Mouse (Mus musculus): Measurements from ENCODE around the gene Tomm20. TPM values are rescaled to one million over a fixed set of nuclear protein-coding genes. Genes with fewer than 3 reads are reported as not detected.

The Tomm20 gene
- polyA plus RNA-seq, 1 experiment from 2014 or later = 196 TPM

GRCm38 (mm10) chr8:126928028-126928427 is 17.6 kb downstream of the Tomm20 start:
- H3K36me3 ChIP-seq = peaks cover 16% of the 10 kb centered on the region
- no peak overlapping the region for H3K9ac ChIP-seq
- no peak overlapping the region for H3K4me2 ChIP-seq
- no peak overlapping the region for H3K4me3 ChIP-seq
- no peaks in the 10 kb centered on the region for H3K4me1 ChIP-seq (replicated peaks)
- no peak overlapping the region for H3K27ac ChIP-seq (replicated peaks)
- ATAC-seq (ENCODE audit: low FRiP score, low read depth) = no peak
- no peaks in the 10 kb centered on the region for H3K27me3 ChIP-seq
- H3K9me3 ChIP-seq = no peaks in the 10 kb centered on the region

DNA sequence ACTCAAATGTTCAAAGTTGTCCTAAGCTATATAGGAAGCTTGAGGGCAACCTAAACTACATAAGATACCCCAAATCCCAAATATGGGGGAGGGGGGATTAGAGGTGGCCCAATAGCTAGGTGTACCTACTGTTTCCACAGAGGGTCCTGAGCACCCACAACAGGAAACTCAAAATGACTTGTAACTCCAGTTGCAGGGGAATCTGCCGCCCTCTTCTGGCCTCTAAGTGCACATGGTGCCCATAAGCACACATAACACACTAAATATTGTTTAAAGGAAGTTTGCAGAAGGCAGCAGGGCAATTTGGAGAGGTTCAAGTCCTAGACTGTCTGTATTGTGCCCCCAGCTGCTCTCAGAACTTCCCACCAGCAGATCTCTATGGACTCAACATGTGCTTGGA is 18.6 kb downstream of the Tomm20 start:
- H3K27me3 ChIP-seq = no peaks in the 10 kb centered on the region
- no peak for ATAC-seq (ENCODE audit: low FRiP score, low read depth)
- H3K9ac ChIP-seq = no peak overlapping the region
- H3K36me3 ChIP-seq = peaks cover 7% of the 10 kb centered on the region
- H3K4me1 ChIP-seq (replicated peaks) = no peaks in the 10 kb centered on the region
- no peak overlapping the region for H3K4me3 ChIP-seq
- H3K9me3 ChIP-seq = no peaks in the 10 kb centered on the region
- no peak overlapping the region for H3K27ac ChIP-seq (replicated peaks)
- H3K4me2 ChIP-seq = no peak overlapping the region
- WGBS = 63% methylated on average over 1 of the region's 1 CpGs

- no peaks in the 10 kb centered on the region for H3K36me3 ChIP-seq
- no peaks in the 10 kb centered on the region for H3K9me3 ChIP-seq
- 96% methylated on average over 7 of the region's 7 CpGs for WGBS
These were observed 22.7 kb downstream of the Tomm20 start for GRCm38 (mm10) chr8:126922981-126923380.

GRCm38 (mm10) chr8:126921432-126921831 is 24.2 kb downstream of the Tomm20 start:
- H3K27me3 ChIP-seq = no peaks in the 10 kb centered on the region
- WGBS = 90% methylated on average over 3 of the region's 3 CpGs
- no peak for ATAC-seq (ENCODE audit: low FRiP score, low read depth)

More at GRCm38 (mm10) chr8:126922981-126923380, 22.7 kb downstream of the Tomm20 start:
- Histone ChIP-seq H3K4me1 (replicated peaks) (no peaks in the 10 kb centered on the region), H3K27ac (replicated peaks) (no peak overlapping the region), H3K4me2 (no peak overlapping the region), H3K27me3 (no peaks in the 10 kb centered on the region), H3K4me3 (no peak overlapping the region), H3K9ac (no peak overlapping the region)
- no peak for ATAC-seq (ENCODE audit: low FRiP score, low read depth)

GRCm38 (mm10) chr8:126920845-126921244 is 24.8 kb downstream of the Tomm20 start:
- Histone ChIP-seq H3K4me3 (no peak overlapping the region), H3K36me3 (no peaks in the 10 kb centered on the region), H3K9ac (no peak overlapping the region), H3K4me2 (no peak overlapping the region), H3K4me1 (replicated peaks) (no peaks in the 10 kb centered on the region), H3K27ac (replicated peaks) (no peak overlapping the region; the same call in 1 of the 2 replicates), H3K27me3 (no peaks in the 10 kb centered on the region), H3K9me3 (no peaks in the 10 kb centered on the region)
- peak; percentile 82 for ATAC-seq (ENCODE audit: low FRiP score, low read depth)
- 28% methylated on average over 3 of the region's 3 CpGs for WGBS

More at GRCm38 (mm10) chr8:126921432-126921831, 24.2 kb downstream of the Tomm20 start:
- no peaks in the 10 kb centered on the region for H3K9me3 ChIP-seq
- H3K4me3 ChIP-seq = no peak overlapping the region
- no peak overlapping the region for H3K4me2 ChIP-seq
- no peak overlapping the region for H3K9ac ChIP-seq
- H3K4me1 ChIP-seq (replicated peaks) = no peaks in the 10 kb centered on the region
- no peak overlapping the region for H3K27ac ChIP-seq (replicated peaks)
- no peaks in the 10 kb centered on the region for H3K36me3 ChIP-seq

- H3K4me1 ChIP-seq (replicated peaks) = no peaks in the 10 kb centered on the region
- H3K9ac ChIP-seq = no peak overlapping the region
- no peaks in the 10 kb centered on the region for H3K36me3 ChIP-seq
- H3K9me3 ChIP-seq = no peaks in the 10 kb centered on the region
- WGBS = 84% methylated on average over 6 of the region's 6 CpGs
- no peak overlapping the region for H3K4me3 ChIP-seq
- H3K4me2 ChIP-seq = no peak overlapping the region
- no peak overlapping the region; the same call in 1 of the 2 replicates for H3K27ac ChIP-seq (replicated peaks)
- H3K27me3 ChIP-seq = no peaks in the 10 kb centered on the region
- no peak for ATAC-seq (ENCODE audit: low FRiP score, low read depth)
These were observed 25.3 kb downstream of the Tomm20 start for GRCm38 (mm10) chr8:126920386-126920785.

DNA sequence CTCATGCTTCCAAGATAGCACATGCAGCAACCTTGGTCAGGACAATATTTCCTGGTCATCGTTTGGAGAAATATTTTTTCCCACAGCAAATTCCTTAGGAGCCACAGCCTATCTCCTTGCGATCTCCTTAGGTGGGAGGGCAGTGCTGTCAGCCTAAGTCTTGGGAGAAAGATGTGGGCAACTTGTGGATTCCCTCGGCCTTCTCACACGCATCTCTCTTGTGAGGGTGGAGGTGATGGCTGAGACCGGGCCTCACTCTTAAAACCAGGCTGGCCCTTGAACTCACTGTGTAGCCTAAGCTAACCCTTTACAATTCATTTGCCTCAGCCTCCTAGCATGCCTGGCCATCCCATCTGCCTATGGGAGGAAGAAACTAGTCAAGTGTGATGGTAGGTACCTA is 25.9 kb downstream of the Tomm20 start:
- Histone ChIP-seq H3K36me3 (no peaks in the 10 kb centered on the region), H3K4me2 (no peak overlapping the region), H3K4me1 (replicated peaks) (peaks cover 5% of the 10 kb centered on the region; the same call in 1 of the 2 replicates), H3K4me3 (no peak overlapping the region), H3K27ac (replicated peaks) (no peak overlapping the region), H3K9me3 (no peaks in the 10 kb centered on the region), H3K9ac (no peak overlapping the region), H3K27me3 (no peaks in the 10 kb centered on the region)
- 95% methylated on average over 5 of the region's 5 CpGs for WGBS
- no peak for ATAC-seq (ENCODE audit: low FRiP score, low read depth)

- H3K4me2 ChIP-seq = no peak overlapping the region
- no peak overlapping the region for H3K27ac ChIP-seq (replicated peaks)
- H3K4me3 ChIP-seq = no peak overlapping the region
- H3K36me3 ChIP-seq = no peaks in the 10 kb centered on the region
- H3K9me3 ChIP-seq = no peaks in the 10 kb centered on the region
- no peak overlapping the region for H3K9ac ChIP-seq
- H3K4me1 ChIP-seq (replicated peaks) = peaks cover 10% of the 10 kb centered on the region; the same call in 1 of the 2 replicates
- ATAC-seq (ENCODE audit: low FRiP score, low read depth) = no peak
- 54% methylated on average over 2 of the region's 2 CpGs for WGBS
- no peaks in the 10 kb centered on the region for H3K27me3 ChIP-seq
These were observed 26.4 kb downstream of the Tomm20 start for GRCm38 (mm10) chr8:126919255-126919654.

GRCm38 (mm10) chr8:126918356-126918755 is 27.3 kb downstream of the Tomm20 start:
- H3K9me3 ChIP-seq = no peaks in the 10 kb centered on the region
- H3K27ac ChIP-seq (replicated peaks) = no peak overlapping the region
- H3K4me2 ChIP-seq = no peak overlapping the region
- H3K27me3 ChIP-seq = no peaks in the 10 kb centered on the region
- no peak overlapping the region for H3K9ac ChIP-seq
- WGBS = 100% methylated on average over 1 of the region's 1 CpGs
- ATAC-seq (ENCODE audit: low FRiP score, low read depth) = no peak
- no peaks in the 10 kb centered on the region for H3K36me3 ChIP-seq
- no peak overlapping the region for H3K4me3 ChIP-seq
- peaks cover 16% of the 10 kb centered on the region for H3K4me1 ChIP-seq (replicated peaks)

DNA sequence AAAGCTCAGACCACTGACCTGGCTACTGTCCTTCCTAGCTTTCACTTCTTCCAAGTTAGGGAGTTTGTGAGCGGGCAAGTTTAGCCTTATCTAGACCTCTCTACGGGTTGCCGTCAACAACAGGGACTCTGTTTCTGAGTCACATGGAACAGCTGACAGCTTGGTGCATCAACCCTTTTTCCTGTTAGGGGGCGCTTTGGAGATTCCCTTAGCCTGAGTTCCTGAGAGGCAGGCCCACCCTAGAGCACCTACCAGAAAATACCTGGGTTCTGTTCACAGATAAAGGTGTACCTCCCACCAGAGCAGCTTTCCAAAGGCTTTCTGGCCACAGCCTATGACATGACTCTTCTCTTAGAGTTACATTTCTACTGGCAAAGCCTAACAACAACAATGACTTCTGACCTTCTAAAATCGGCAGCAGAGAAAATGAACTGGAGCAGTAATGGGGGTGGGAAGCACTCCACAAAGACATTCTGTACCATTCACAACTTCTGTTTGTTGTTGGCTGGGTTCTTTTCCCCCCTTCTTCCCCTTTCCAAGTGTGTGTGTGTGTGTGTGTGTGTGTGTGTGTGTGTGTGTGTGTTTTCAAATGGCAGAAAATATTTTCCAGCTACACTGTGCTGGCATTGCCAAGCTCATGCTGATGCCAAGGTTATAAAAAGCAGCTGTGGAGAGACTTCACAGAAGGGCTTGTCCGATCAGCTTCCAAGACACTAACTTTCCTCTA is 28.3 kb downstream of the Tomm20 start:
- no peak for ATAC-seq (ENCODE audit: low FRiP score, low read depth)
- H3K27ac ChIP-seq (replicated peaks) = no peak overlapping the region

GRCm38 (mm10) chr8:126916611-126917010 is 29.0 kb downstream of the Tomm20 start:
- Histone ChIP-seq H3K27ac (replicated peaks) (no peak overlapping the region), H3K4me2 (no peak overlapping the region), H3K4me3 (no peak overlapping the region), H3K27me3 (no peaks in the 10 kb centered on the region), H3K4me1 (replicated peaks) (peaks cover 21% of the 10 kb centered on the region), H3K9me3 (no peaks in the 10 kb centered on the region), H3K9ac (no peak overlapping the region), H3K36me3 (no peaks in the 10 kb centered on the region)
- WGBS = 91% methylated on average over 4 of the region's 4 CpGs
- no peak for ATAC-seq (ENCODE audit: low FRiP score, low read depth)

More for the DNA sequence above, 28.3 kb downstream of the Tomm20 start:
- H3K9me3 ChIP-seq = no peaks in the 10 kb centered on the region
- WGBS = 69% methylated on average over 6 of the region's 6 CpGs
- H3K4me2 ChIP-seq = no peak overlapping the region
- H3K4me3 ChIP-seq = no peak overlapping the region
- H3K36me3 ChIP-seq = no peaks in the 10 kb centered on the region
- H3K27me3 ChIP-seq = no peaks in the 10 kb centered on the region
- H3K4me1 ChIP-seq (replicated peaks) = peaks cover 21% of the 10 kb centered on the region
- no peak overlapping the region for H3K9ac ChIP-seq

DNA sequence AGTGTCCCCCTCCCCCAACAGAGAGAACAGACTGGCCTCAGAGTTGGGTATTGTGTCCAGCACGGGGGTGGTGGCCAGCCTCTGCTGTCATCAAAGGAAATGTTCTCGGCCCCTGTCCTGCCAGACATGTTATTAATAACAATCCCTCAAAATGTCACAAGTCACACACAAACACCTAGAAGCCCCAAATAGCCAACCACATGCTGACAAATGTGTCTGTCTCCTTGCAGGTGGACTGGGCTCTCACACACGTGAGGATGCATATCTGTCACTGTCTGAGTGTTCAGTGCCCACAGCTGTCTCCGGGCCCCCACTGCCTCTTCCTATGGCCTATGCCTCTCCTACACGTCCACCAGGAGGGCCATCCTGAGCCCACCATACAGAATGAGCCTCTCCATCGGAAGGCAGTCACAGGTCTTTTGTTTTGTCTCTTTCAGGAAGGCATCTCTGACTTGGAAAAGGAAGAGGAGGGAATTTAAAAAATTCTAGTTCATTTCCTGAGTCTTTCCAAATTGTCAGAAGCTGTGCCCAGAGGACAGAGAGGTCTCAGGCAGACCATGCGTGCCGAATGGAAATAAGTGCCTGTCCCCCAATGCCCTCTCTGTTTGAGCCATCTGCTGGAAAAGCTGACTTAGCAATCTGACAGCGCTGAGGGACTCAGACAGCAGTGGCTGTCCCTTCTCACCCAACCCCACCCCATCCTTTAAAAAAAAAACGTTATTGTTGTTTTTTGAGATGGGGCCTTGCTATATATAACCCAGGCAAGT is 30.9 kb downstream of the Tomm20 start:
- Histone ChIP-seq H3K4me1 (replicated peaks) (peaks cover 21% of the 10 kb centered on the region), H3K9ac (no peak overlapping the region), H3K27me3 (no peaks in the 10 kb centered on the region), H3K4me3 (no peak overlapping the region), H3K36me3 (no peaks in the 10 kb centered on the region), H3K4me2 (no peak overlapping the region), H3K27ac (replicated peaks) (no peak overlapping the region), H3K9me3 (no peaks in the 10 kb centered on the region)
- ATAC-seq (ENCODE audit: low FRiP score, low read depth) = no peak
- 33% methylated on average over 10 of the region's 10 CpGs for WGBS
